Mouse (Mus musculus): Measurements from ENCODE around the gene Cul1. TPM values are rescaled to one million over a fixed set of nuclear protein-coding genes. Genes with fewer than 3 reads are reported as not detected.
"Not testable (repeated sequence)": the region's sequence is repeated elsewhere in the genome, so short reads cannot be mapped to it uniquely, and the experiment has no call there.

Gene Cul1
- 140 and 142 TPM in 2 replicates for polyA plus RNA-seq (2015; fragmentation: Nextera tagmentation; extraction: Ambion mirVana)

- Histone ChIP-seq H3K4me3 (peak within 1 kb of the TSS; percentile 68), H3K9me3 (no peaks in the 10 kb centered on the region), H3K4me2 (peak within 1 kb of the TSS; percentile 71), H3K36me3 (no peaks in the 10 kb centered on the region), H3K27ac (peak within 1 kb of the TSS; percentile 99), H3K9ac (peak within 1 kb of the TSS; percentile 87), H3K27me3 (no peaks in the 10 kb centered on the region), H3K4me1 (peaks cover 26% of the 10 kb centered on the region; the same call in 1 of the 2 replicates)
- WGBS = 41% methylated on average over 2 of the region's 2 CpGs
- no peak for ATAC-seq (ENCODE audit: borderline replicate concordance, extremely low read depth, low FRiP score, low TSS enrichment)
Observed at GRCm38 (mm10) chr6:47453098-47453497, at the start of gene Cul1. Gene Cul1 (plus strand): TSS chr6:47453398.

GRCm38 (mm10) chr6:47404419-47405382 lies 48.5 kb upstream of the Cul1 start:
- Histone ChIP-seq H3K9ac (no peak overlapping the region), H3K27ac (peak overlapping the region; percentile 89), H3K4me2 (0 out of 2 replicates have a peak overlapping the region, but pooled peaks have one; percentile 20), H3K9me3 (no peaks in the 10 kb centered on the region), H3K4me3 (no peak overlapping the region), H3K4me1 (peaks cover 9% of the 10 kb centered on the region; the same call in 1 of the 2 replicates), H3K36me3 (no peaks in the 10 kb centered on the region), H3K27me3 (no peaks in the 10 kb centered on the region)
- 64% methylated on average over 11 of the region's 11 CpGs for WGBS
- ATAC-seq (ENCODE audit: borderline replicate concordance, extremely low read depth, low FRiP score, low TSS enrichment) = peak; percentile 86

GRCm38 (mm10) chr6:47412886-47413606 lies 40.2 kb upstream of the Cul1 start:
- no peak overlapping the region for H3K9ac ChIP-seq
- H3K9me3 ChIP-seq = no peaks in the 10 kb centered on the region
- no peak overlapping the region for H3K4me3 ChIP-seq
- no peak overlapping the region for H3K27ac ChIP-seq
- H3K36me3 ChIP-seq = no peaks in the 10 kb centered on the region
- H3K27me3 ChIP-seq = no peaks in the 10 kb centered on the region
- WGBS = 25% methylated on average over 4 of the region's 4 CpGs
- H3K4me1 ChIP-seq = no peaks in the 10 kb centered on the region
- ATAC-seq (ENCODE audit: borderline replicate concordance, extremely low read depth, low FRiP score, low TSS enrichment) = no peak
- no peak overlapping the region for H3K4me2 ChIP-seq

GRCm38 (mm10) chr6:47413656-47414055 lies 39.5 kb upstream of the Cul1 start:
- Histone ChIP-seq H3K36me3 (no peaks in the 10 kb centered on the region), H3K9ac (no peak overlapping the region), H3K9me3 (no peaks in the 10 kb centered on the region), H3K27me3 (no peaks in the 10 kb centered on the region), H3K4me3 (no peak overlapping the region), H3K4me1 (no peaks in the 10 kb centered on the region), H3K4me2 (no peak overlapping the region), H3K27ac (no peak overlapping the region)
- WGBS = 43% methylated on average over 2 of the region's 2 CpGs
- ATAC-seq (ENCODE audit: borderline replicate concordance, extremely low read depth, low FRiP score, low TSS enrichment) = no peak

- H3K9ac ChIP-seq = no peak overlapping the region
- H3K4me2 ChIP-seq = no peak overlapping the region
- peak overlapping the region; percentile 35; the same call in 1 of the 2 replicates for H3K27ac ChIP-seq
- WGBS = 41% methylated on average over 3 of the region's 3 CpGs
- no peaks in the 10 kb centered on the region for H3K36me3 ChIP-seq
- no peak overlapping the region for H3K4me3 ChIP-seq
- ATAC-seq (ENCODE audit: borderline replicate concordance, extremely low read depth, low FRiP score, low TSS enrichment) = peak; percentile 81; the same call in 1 of the 2 replicates
- H3K9me3 ChIP-seq = no peaks in the 10 kb centered on the region
- no peaks in the 10 kb centered on the region for H3K27me3 ChIP-seq
- H3K4me1 ChIP-seq = no peaks in the 10 kb centered on the region
Observed at GRCm38 (mm10) chr6:47418691-47419090, 34.5 kb upstream of the Cul1 start.

- ATAC-seq (ENCODE audit: borderline replicate concordance, extremely low read depth, low FRiP score, low TSS enrichment) = no peak
- Histone ChIP-seq H3K9ac (no peak overlapping the region), H3K27me3 (no peaks in the 10 kb centered on the region), H3K4me3 (no peak overlapping the region), H3K36me3 (no peaks in the 10 kb centered on the region), H3K27ac (no peak overlapping the region), H3K4me2 (no peak overlapping the region), H3K4me1 (no peaks in the 10 kb centered on the region), H3K9me3 (no peaks in the 10 kb centered on the region)
Observed at GRCm38 (mm10) chr6:47420156-47420555, 33.0 kb upstream of the Cul1 start.

GRCm38 (mm10) chr6:47421221-47421620 lies 32.0 kb upstream of the Cul1 start:
- Histone ChIP-seq H3K36me3 (no peaks in the 10 kb centered on the region), H3K9me3 (no peaks in the 10 kb centered on the region), H3K27ac (no peak overlapping the region), H3K4me1 (no peaks in the 10 kb centered on the region), H3K9ac (no peak overlapping the region), H3K27me3 (no peaks in the 10 kb centered on the region), H3K4me2 (no peak overlapping the region), H3K4me3 (no peak overlapping the region)
- 92% methylated on average over 1 of the region's 1 CpGs for WGBS
- no peak for ATAC-seq (ENCODE audit: borderline replicate concordance, extremely low read depth, low FRiP score, low TSS enrichment)

GRCm38 (mm10) chr6:47426136-47426535 lies 27.1 kb upstream of the Cul1 start:
- Histone ChIP-seq H3K4me2 (no peak overlapping the region), H3K27me3 (no peaks in the 10 kb centered on the region), H3K36me3 (no peaks in the 10 kb centered on the region), H3K4me1 (no peaks in the 10 kb centered on the region), H3K4me3 (no peak overlapping the region), H3K9me3 (no peaks in the 10 kb centered on the region), H3K27ac (no peak overlapping the region), H3K9ac (no peak overlapping the region)
- 63% methylated on average over 1 of the region's 1 CpGs for WGBS
- ATAC-seq (ENCODE audit: borderline replicate concordance, extremely low read depth, low FRiP score, low TSS enrichment) = no peak

- H3K27ac ChIP-seq; H3K4me1 ChIP-seq; ATAC-seq (ENCODE audit: borderline replicate concordance, extremely low read depth, low FRiP score, low TSS enrichment); H3K27me3 ChIP-seq; H3K4me3 ChIP-seq; H3K4me2 ChIP-seq; H3K9ac ChIP-seq; H3K9me3 ChIP-seq; H3K36me3 ChIP-seq: not testable (repeated sequence)
- 85% methylated on average over 4 of the region's 4 CpGs for WGBS
Observed at GRCm38 (mm10) chr6:47426556-47426955, 26.6 kb upstream of the Cul1 start.

GRCm38 (mm10) chr6:47432795-47433194 lies 20.4 kb upstream of the Cul1 start:
- not testable (repeated sequence) for H3K4me3 ChIP-seq; H3K4me1 ChIP-seq; H3K27ac ChIP-seq; H3K9ac ChIP-seq; H3K9me3 ChIP-seq; H3K27me3 ChIP-seq; H3K4me2 ChIP-seq; H3K36me3 ChIP-seq; ATAC-seq (ENCODE audit: borderline replicate concordance, extremely low read depth, low FRiP score, low TSS enrichment)
- WGBS = 78% methylated on average over 12 of the region's 12 CpGs

GRCm38 (mm10) chr6:47440080-47440479 lies 13.1 kb upstream of the Cul1 start:
- Histone ChIP-seq H3K27ac (no peak overlapping the region), H3K4me3 (no peak overlapping the region), H3K36me3 (no peaks in the 10 kb centered on the region), H3K4me1 (no peaks in the 10 kb centered on the region), H3K9ac (no peak overlapping the region), H3K27me3 (no peaks in the 10 kb centered on the region), H3K9me3 (no peaks in the 10 kb centered on the region), H3K4me2 (no peak overlapping the region)
- ATAC-seq (ENCODE audit: borderline replicate concordance, extremely low read depth, low FRiP score, low TSS enrichment) = no peak
- WGBS = 71% methylated on average over 2 of the region's 2 CpGs

GRCm38 (mm10) chr6:47447658-47448057 lies 5.5 kb upstream of the Cul1 start:
- Histone ChIP-seq H3K4me3 (no peak overlapping the region), H3K4me1 (no peaks in the 10 kb centered on the region), H3K9ac (no peak overlapping the region), H3K4me2 (no peak overlapping the region), H3K27me3 (no peaks in the 10 kb centered on the region), H3K36me3 (no peaks in the 10 kb centered on the region), H3K9me3 (no peaks in the 10 kb centered on the region), H3K27ac (no peak overlapping the region)
- ATAC-seq (ENCODE audit: borderline replicate concordance, extremely low read depth, low FRiP score, low TSS enrichment) = no peak
- WGBS = 86% methylated on average over 1 of the region's 1 CpGs

Data from lung, embryonic 15.5 days (tissue).